Mouse (Mus musculus): ENCODE data around the gene Pknox2. TPM values are rescaled to one million over a fixed set of nuclear protein-coding genes. Genes with fewer than 3 reads are reported as not detected.

Gene Pknox2
- polyA plus RNA-seq, 1 experiment from 2014 or later, result 8.2 TPM

- no peak overlapping the region for H3K9ac ChIP-seq
- H3K4me2 ChIP-seq, result no peak overlapping the region
- 54% methylated on average over 3 of the region's 3 CpGs for WGBS
- no peak overlapping the region for H3K27ac ChIP-seq (ENCODE audit: poor library complexity, severe bottlenecking)
- H3K9me3 ChIP-seq (replicated peaks), result no peaks in the 10 kb centered on the region
- no peak for ATAC-seq (ENCODE audit: insufficient number of reproducible peaks, low FRiP score)
- 0 out of 2 replicates have a peak, but pooled peaks cover 5% of the 10 kb centered on the region for H3K27me3 ChIP-seq (replicated peaks)
- peaks cover 40% of the 10 kb centered on the region for H3K4me1 ChIP-seq (replicated peaks)
- H3K4me3 ChIP-seq, result no peak overlapping the region
- H3K36me3 ChIP-seq, result no peaks in the 10 kb centered on the region
Measured at GRCm38 (mm10) chr9:37025913-37026312, 121.3 kb downstream of the Pknox2 start.

GRCm38 (mm10) chr9:37021586-37022230 is 125.5 kb downstream of the Pknox2 start:
- peak; percentile 66 for ATAC-seq (ENCODE audit: insufficient number of reproducible peaks, low FRiP score)
- Histone ChIP-seq H3K9ac (no peak overlapping the region), H3K36me3 (no peaks in the 10 kb centered on the region), H3K4me1 (replicated peaks) (peaks cover 43% of the 10 kb centered on the region), H3K4me3 (no peak overlapping the region), H3K9me3 (replicated peaks) (no peaks in the 10 kb centered on the region), H3K27ac (ENCODE audit: poor library complexity, severe bottlenecking) (0 out of 2 replicates have a peak overlapping the region, but pooled peaks have one; percentile 17), H3K4me2 (no peak overlapping the region), H3K27me3 (replicated peaks) (no peaks in the 10 kb centered on the region)
- 14% methylated on average over 3 of the region's 3 CpGs for WGBS

- Histone ChIP-seq H3K27me3 (replicated peaks) (no peaks in the 10 kb centered on the region), H3K9me3 (replicated peaks) (no peaks in the 10 kb centered on the region), H3K9ac (no peak overlapping the region), H3K27ac (ENCODE audit: poor library complexity, severe bottlenecking) (no peak overlapping the region), H3K4me1 (replicated peaks) (peaks cover 55% of the 10 kb centered on the region), H3K36me3 (no peaks in the 10 kb centered on the region), H3K4me2 (no peak overlapping the region), H3K4me3 (no peak overlapping the region)
- ATAC-seq (ENCODE audit: insufficient number of reproducible peaks, low FRiP score), result no peak
- 86% methylated on average over 1 of the region's 1 CpGs for WGBS
Measured at GRCm38 (mm10) chr9:37018154-37018553, 129.1 kb downstream of the Pknox2 start.

- no peaks in the 10 kb centered on the region for H3K27me3 ChIP-seq (replicated peaks)
- H3K27ac ChIP-seq (ENCODE audit: poor library complexity, severe bottlenecking), result no peak overlapping the region
Measured at GRCm38 (mm10) chr9:37017169-37017568, 130.0 kb downstream of the Pknox2 start.

GRCm38 (mm10) chr9:37016165-37016564 is 131.0 kb downstream of the Pknox2 start:
- no peaks in the 10 kb centered on the region for H3K36me3 ChIP-seq
- H3K27ac ChIP-seq (ENCODE audit: poor library complexity, severe bottlenecking), result no peak overlapping the region
- no peak for ATAC-seq (ENCODE audit: insufficient number of reproducible peaks, low FRiP score)
- no peak overlapping the region for H3K4me2 ChIP-seq
- no peak overlapping the region for H3K4me3 ChIP-seq
- peaks cover 52% of the 10 kb centered on the region for H3K4me1 ChIP-seq (replicated peaks)
- no peaks in the 10 kb centered on the region for H3K9me3 ChIP-seq (replicated peaks)
- H3K9ac ChIP-seq, result no peak overlapping the region
- no peaks in the 10 kb centered on the region for H3K27me3 ChIP-seq (replicated peaks)

More at GRCm38 (mm10) chr9:37017169-37017568, 130.0 kb downstream of the Pknox2 start:
- Histone ChIP-seq H3K4me2 (no peak overlapping the region), H3K36me3 (no peaks in the 10 kb centered on the region), H3K9ac (no peak overlapping the region), H3K4me1 (replicated peaks) (peaks cover 54% of the 10 kb centered on the region), H3K9me3 (replicated peaks) (no peaks in the 10 kb centered on the region), H3K4me3 (no peak overlapping the region)
- WGBS, result 49% methylated on average over 7 of the region's 7 CpGs
- no peak for ATAC-seq (ENCODE audit: insufficient number of reproducible peaks, low FRiP score)

GRCm38 (mm10) chr9:37013565-37013964 is 133.6 kb downstream of the Pknox2 start:
- H3K27ac ChIP-seq (ENCODE audit: poor library complexity, severe bottlenecking), result peak overlapping the region; percentile 45
- peak overlapping the region; percentile 14 for H3K4me2 ChIP-seq
- no peaks in the 10 kb centered on the region for H3K9me3 ChIP-seq (replicated peaks)
- no peaks in the 10 kb centered on the region for H3K36me3 ChIP-seq
- peaks cover 53% of the 10 kb centered on the region for H3K4me1 ChIP-seq (replicated peaks)
- no peak overlapping the region for H3K4me3 ChIP-seq
- peak; percentile 87 for ATAC-seq (ENCODE audit: insufficient number of reproducible peaks, low FRiP score)
- 12% methylated on average over 8 of the region's 8 CpGs for WGBS
- no peak overlapping the region; the same call in 1 of the 2 replicates for H3K9ac ChIP-seq
- no peaks in the 10 kb centered on the region for H3K27me3 ChIP-seq (replicated peaks)

- H3K4me1 ChIP-seq (replicated peaks), result peaks cover 52% of the 10 kb centered on the region
- H3K9ac ChIP-seq, result no peak overlapping the region
- no peak overlapping the region for H3K4me3 ChIP-seq
- H3K4me2 ChIP-seq, result no peak overlapping the region
- H3K27me3 ChIP-seq (replicated peaks), result no peaks in the 10 kb centered on the region
- no peaks in the 10 kb centered on the region for H3K36me3 ChIP-seq
- no peak overlapping the region for H3K27ac ChIP-seq (ENCODE audit: poor library complexity, severe bottlenecking)
- ATAC-seq (ENCODE audit: insufficient number of reproducible peaks, low FRiP score), result no peak
- H3K9me3 ChIP-seq (replicated peaks), result no peaks in the 10 kb centered on the region
- WGBS, result 33% methylated on average over 5 of the region's 5 CpGs
Measured at GRCm38 (mm10) chr9:37008090-37008489, 139.1 kb downstream of the Pknox2 start.

GRCm38 (mm10) chr9:37004676-37005075 is 142.5 kb downstream of the Pknox2 start:
- ATAC-seq (ENCODE audit: insufficient number of reproducible peaks, low FRiP score), result no peak
- H3K4me1 ChIP-seq (replicated peaks), result peaks cover 48% of the 10 kb centered on the region
- 31% methylated on average over 6 of the region's 6 CpGs for WGBS
- H3K36me3 ChIP-seq, result no peaks in the 10 kb centered on the region
- H3K4me2 ChIP-seq, result no peak overlapping the region
- no peaks in the 10 kb centered on the region for H3K27me3 ChIP-seq (replicated peaks)
- no peak overlapping the region for H3K9ac ChIP-seq
- H3K27ac ChIP-seq (ENCODE audit: poor library complexity, severe bottlenecking), result no peak overlapping the region
- H3K4me3 ChIP-seq, result no peak overlapping the region
- no peaks in the 10 kb centered on the region for H3K9me3 ChIP-seq (replicated peaks)

GRCm38 (mm10) chr9:37001935-37002535 is 145.2 kb downstream of the Pknox2 start:
- Histone ChIP-seq H3K9ac (no peak overlapping the region), H3K9me3 (replicated peaks) (no peaks in the 10 kb centered on the region), H3K4me2 (no peak overlapping the region), H3K27me3 (replicated peaks) (no peaks in the 10 kb centered on the region), H3K4me1 (replicated peaks) (peaks cover 36% of the 10 kb centered on the region), H3K4me3 (no peak overlapping the region), H3K36me3 (no peaks in the 10 kb centered on the region), H3K27ac (ENCODE audit: poor library complexity, severe bottlenecking) (no peak overlapping the region)
- 50% methylated on average over 7 of the region's 7 CpGs for WGBS
- no peak for ATAC-seq (ENCODE audit: insufficient number of reproducible peaks, low FRiP score)

- Histone ChIP-seq H3K27me3 (replicated peaks) (no peaks in the 10 kb centered on the region), H3K27ac (ENCODE audit: poor library complexity, severe bottlenecking) (no peak overlapping the region), H3K4me2 (no peak overlapping the region), H3K4me1 (replicated peaks) (peaks cover 16% of the 10 kb centered on the region; the same call in 1 of the 2 replicates), H3K36me3 (no peaks in the 10 kb centered on the region), H3K9ac (no peak overlapping the region), H3K4me3 (no peak overlapping the region), H3K9me3 (replicated peaks) (no peaks in the 10 kb centered on the region)
- no peak for ATAC-seq (ENCODE audit: insufficient number of reproducible peaks, low FRiP score)
- WGBS, result 80% methylated on average over 3 of the region's 3 CpGs
Measured at GRCm38 (mm10) chr9:36999393-36999792, 147.8 kb downstream of the Pknox2 start.

GRCm38 (mm10) chr9:36990626-36991368 is 156.4 kb downstream of the Pknox2 start:
- Histone ChIP-seq H3K9me3 (replicated peaks) (no peaks in the 10 kb centered on the region), H3K4me3 (no peak overlapping the region), H3K36me3 (no peaks in the 10 kb centered on the region), H3K27ac (ENCODE audit: poor library complexity, severe bottlenecking) (no peak overlapping the region), H3K9ac (no peak overlapping the region), H3K27me3 (replicated peaks) (no peaks in the 10 kb centered on the region), H3K4me2 (no peak overlapping the region), H3K4me1 (replicated peaks) (peaks cover 10% of the 10 kb centered on the region)
- WGBS, result 44% methylated on average over 13 of the region's 13 CpGs
- ATAC-seq (ENCODE audit: insufficient number of reproducible peaks, low FRiP score), result no peak

Measured in heart, embryonic 12.5 days (tissue).